Mouse (Mus musculus) kidney, embryonic 16.5 days (tissue): ENCODE data around the gene Fermt3. TPM values are rescaled to one million over a fixed set of nuclear protein-coding genes. Genes with fewer than 3 reads are reported as not detected.

Experiments used
- ATAC-seq: fragments of 200-750 bp; cut with Nextera tagmentation; 2 replicates; pipeline ENCODE4 v1.8.0; 2017; ENCODE audit warnings: moderate TSS enrichment; ENCODE audit not compliant: low FRiP score, low TSS enrichment
- H3K27ac ChIP-seq: fragments of 300-500 bp; sonication (generic); 2 replicates; pipeline ENCODE4 v1.5.1; 2014; ENCODE audit warnings: low read length
- H3K27me3 ChIP-seq: fragments of 300-500 bp; sonication (generic); 2 replicates; pipeline ENCODE4 v1.6.1; 2014; ENCODE audit warnings: low read length, control low read depth, mixed read lengths; ENCODE audit not compliant: insufficient read depth
- H3K36me3 ChIP-seq: fragments of 300-500 bp; sonication (generic); 2 replicates; pipeline ENCODE4 v1.6.1; 2014; ENCODE audit warnings: low read length, control low read depth, mixed read lengths; ENCODE audit not compliant: insufficient read depth
- H3K4me1 ChIP-seq: fragments of 300-500 bp; sonication (generic); 2 replicates; pipeline ENCODE4 v1.6.1; 2014; ENCODE audit warnings: low read length, control low read depth, mixed read lengths; ENCODE audit not compliant: insufficient read depth
- H3K4me2 ChIP-seq: fragments of 300-500 bp; sonication (generic); replicated peaks from 2 replicates; pipeline ENCODE4 v1.6.1; 2014; ENCODE audit warnings: low read depth, low read length
- H3K4me3 ChIP-seq: fragments of 300-500 bp; sonication (generic); 2 replicates; pipeline ENCODE4 v1.5.1; 2014; ENCODE audit warnings: mild to moderate bottlenecking, low read length
- H3K9ac ChIP-seq: fragments of 300-500 bp; sonication (generic); replicated peaks from 2 replicates; pipeline ENCODE4 v1.6.1; 2014; ENCODE audit warnings: low read length
- H3K9me3 ChIP-seq: fragments of 300-500 bp; sonication (generic); 2 replicates; pipeline ENCODE4 v1.6.1; 2016; ENCODE audit warnings: low read length, control low read depth
- WGBS: fragments of 180-500 bp; shearing (Covaris S2); extraction: QIAGEN DNeasy Blood & Tissue Kit; methylation state at CpG from one replicate; pipeline ENCODE4 v1.1.7; 2014; 5-methylcytosine and 5-hydroxymethylcytosine counted together
- polyA plus RNA-seq: library from polyadenylated mRNA; unstranded; fragments of >200 nt; fragmentation: Nextera tagmentation; extraction: Ambion mirVana; gene quantifications from 2 replicates; pipeline ENCODE4 v1.2.1, GENCODE M21; 2015

Gene Fermt3
- polyA plus RNA-seq, 1 experiment from 2014 or later: 5.7 TPM

- WGBS: 89% methylated on average over 5 of the region's 5 CpGs
- H3K27me3 ChIP-seq: no peaks in the 10 kb centered on the region
- no peak for ATAC-seq
- H3K36me3 ChIP-seq: peaks cover 11% of the 10 kb centered on the region
- peak overlapping the region; percentile 81; the same call in 1 of the 2 replicates for H3K9ac ChIP-seq
- no peak overlapping the region for H3K4me3 ChIP-seq
- H3K4me1 ChIP-seq: peaks cover 18% of the 10 kb centered on the region
- no peaks in the 10 kb centered on the region for H3K9me3 ChIP-seq
- no peak overlapping the region for H3K27ac ChIP-seq
- no peak overlapping the region for H3K4me2 ChIP-seq
Measured at GRCm38 (mm10) chr19:6949532-6949931, 69.7 kb downstream of the Fermt3 start.

Other genes starting within 250 kb of the Fermt3 start
- gene Rps6ka4, start 178.8 kb downstream of the Fermt3 start, polyA plus RNA-seq: 27.1 and 28.3 TPM in 2 replicates
- gene Ccdc88b, start 161.3 kb downstream of the Fermt3 start, polyA plus RNA-seq: 0.74 and 0.75 TPM in 2 replicates
- 141 and 145 TPM in 2 replicates for gene Trmt112, start 109.8 kb downstream of the Fermt3 start, polyA plus RNA-seq
- gene Prdx5, start 109.4 kb downstream of the Fermt3 start, polyA plus RNA-seq: 325 and 350 TPM in 2 replicates
- 18.0 and 19.4 TPM in 2 replicates for gene Esrra, start 97.7 kb downstream of the Fermt3 start, polyA plus RNA-seq
- 3.4 and 3.7 TPM in 2 replicates for gene Catsperz, start 94.1 kb downstream of the Fermt3 start, polyA plus RNA-seq
- 0.42 and 0.71 TPM in 2 replicates for gene Kcnk4, start 85.0 kb downstream of the Fermt3 start, polyA plus RNA-seq
- gene Bad, start 77.6 kb downstream of the Fermt3 start, polyA plus RNA-seq: 71.2 and 86.6 TPM in 2 replicates
- gene Gpr137, start 77.0 kb downstream of the Fermt3 start, polyA plus RNA-seq: 29.5 and 30.4 TPM in 2 replicates
- gene Ppp1r14b, start 44.5 kb downstream of the Fermt3 start, polyA plus RNA-seq: 51.5 and 53.8 TPM in 2 replicates
- 44.1 and 48.8 TPM in 2 replicates for gene Plcb3, start 43.0 kb downstream of the Fermt3 start, polyA plus RNA-seq
- 139 and 150 TPM in 2 replicates for gene Fkbp2, start 39.0 kb downstream of the Fermt3 start, polyA plus RNA-seq
- gene Vegfb, start 31.8 kb downstream of the Fermt3 start, polyA plus RNA-seq: 25.1 and 37.3 TPM in 2 replicates
- gene Dnajc4, start 26.9 kb downstream of the Fermt3 start, polyA plus RNA-seq: 26.8 and 27.3 TPM in 2 replicates
- 30.9 and 35.0 TPM in 2 replicates for gene Nudt22, start 23.4 kb downstream of the Fermt3 start, polyA plus RNA-seq
- 12.6 and 13.1 TPM in 2 replicates for gene Trpt1, start 23.3 kb downstream of the Fermt3 start, polyA plus RNA-seq
- 305 and 314 TPM in 2 replicates for gene Stip1, start 20.5 kb upstream of the Fermt3 start, polyA plus RNA-seq
- gene Macrod1, start 37.3 kb upstream of the Fermt3 start, polyA plus RNA-seq: 15.6 and 16.4 TPM in 2 replicates
- gene Flrt1, start 86.3 kb upstream of the Fermt3 start, polyA plus RNA-seq: 5.4 and 6.8 TPM in 2 replicates
- gene Otub1, start 186.8 kb upstream of the Fermt3 start, polyA plus RNA-seq: 231 and 241 TPM in 2 replicates
- 1,116 and 1,175 TPM in 2 replicates for gene Cox8a, start 198.1 kb upstream of the Fermt3 start, polyA plus RNA-seq
- 81.4 and 88.0 TPM in 2 replicates for gene Naa40, start 221.7 kb upstream of the Fermt3 start, polyA plus RNA-seq
- 8.7 and 10.8 TPM in 2 replicates for gene Rcor2, start 247.9 kb upstream of the Fermt3 start, polyA plus RNA-seq